Mouse (Mus musculus): ENCODE results near the gene Pde2a. TPM values are rescaled to one million over a fixed set of nuclear protein-coding genes. Genes with fewer than 3 reads are reported as not detected.

The Pde2a gene
- polyA plus RNA-seq, 1 experiment from 2014 or later, result 7.4 TPM

- peaks cover 6% of the 10 kb centered on the region; the same call in 1 of the 2 replicates for H3K4me1 ChIP-seq
- no peak overlapping the region for H3K9ac ChIP-seq
- no peak overlapping the region for H3K4me3 ChIP-seq
- no peaks in the 10 kb centered on the region for H3K27me3 ChIP-seq
- H3K36me3 ChIP-seq, result no peaks in the 10 kb centered on the region
- H3K9me3 ChIP-seq, result no peaks in the 10 kb centered on the region
- no peak for ATAC-seq (ENCODE audit: insufficient number of reproducible peaks, insufficient read depth, low FRiP score, low TSS enrichment, low read depth)
- WGBS, result 79% methylated on average over 5 of the region's 5 CpGs
- H3K27ac ChIP-seq, result no peak overlapping the region
- H3K4me2 ChIP-seq, result no peak overlapping the region
Observed at GRCm38 (mm10) chr7:101478099-101478498, 56.6 kb downstream of the Pde2a start.

- Histone ChIP-seq H3K9me3 (no peaks in the 10 kb centered on the region), H3K9ac (no peak overlapping the region), H3K27me3 (no peaks in the 10 kb centered on the region), H3K4me1 (peaks cover 5% of the 10 kb centered on the region; the same call in 1 of the 2 replicates), H3K27ac (no peak overlapping the region), H3K36me3 (no peaks in the 10 kb centered on the region), H3K4me2 (no peak overlapping the region), H3K4me3 (no peak overlapping the region)
- no peak for ATAC-seq (ENCODE audit: insufficient number of reproducible peaks, insufficient read depth, low FRiP score, low TSS enrichment, low read depth)
- WGBS, result 83% methylated on average over 4 of the region's 4 CpGs
Observed at GRCm38 (mm10) chr7:101479841-101480240, 58.4 kb downstream of the Pde2a start.

- no peaks in the 10 kb centered on the region for H3K36me3 ChIP-seq
- 48% methylated on average over 6 of the region's 6 CpGs for WGBS
- H3K27me3 ChIP-seq, result no peaks in the 10 kb centered on the region
- peaks cover 5% of the 10 kb centered on the region; the same call in 1 of the 2 replicates for H3K4me1 ChIP-seq
- no peak overlapping the region for H3K4me3 ChIP-seq
- H3K9ac ChIP-seq, result no peak overlapping the region
- no peak overlapping the region for H3K27ac ChIP-seq
- H3K4me2 ChIP-seq, result no peak overlapping the region
- H3K9me3 ChIP-seq, result no peaks in the 10 kb centered on the region
- no peak for ATAC-seq (ENCODE audit: insufficient number of reproducible peaks, insufficient read depth, low FRiP score, low TSS enrichment, low read depth)
Observed at GRCm38 (mm10) chr7:101480671-101481070, 59.2 kb downstream of the Pde2a start.

- ATAC-seq (ENCODE audit: insufficient number of reproducible peaks, insufficient read depth, low FRiP score, low TSS enrichment, low read depth), result no peak
- Histone ChIP-seq H3K9me3 (no peaks in the 10 kb centered on the region), H3K27me3 (no peaks in the 10 kb centered on the region), H3K27ac (no peak overlapping the region), H3K36me3 (no peaks in the 10 kb centered on the region), H3K4me1 (peaks cover 5% of the 10 kb centered on the region; the same call in 1 of the 2 replicates), H3K9ac (no peak overlapping the region), H3K4me2 (no peak overlapping the region), H3K4me3 (no peak overlapping the region)
- 47% methylated on average over 8 of the region's 8 CpGs for WGBS
Observed at GRCm38 (mm10) chr7:101481872-101482498, 60.5 kb downstream of the Pde2a start.

GRCm38 (mm10) chr7:101482499-101483081 is 61.1 kb downstream of the Pde2a start:
- no peak overlapping the region for H3K4me2 ChIP-seq
- H3K27me3 ChIP-seq, result no peaks in the 10 kb centered on the region

GRCm38 (mm10) chr7:101483498-101484115 is 62.1 kb downstream of the Pde2a start:
- H3K27me3 ChIP-seq, result no peaks in the 10 kb centered on the region
- WGBS, result 64% methylated on average over 9 of the region's 9 CpGs
- no peak overlapping the region for H3K4me2 ChIP-seq
- H3K27ac ChIP-seq, result no peak overlapping the region
- H3K4me3 ChIP-seq, result no peak overlapping the region
- no peaks in the 10 kb centered on the region for H3K9me3 ChIP-seq
- H3K9ac ChIP-seq, result no peak overlapping the region
- H3K4me1 ChIP-seq, result peaks cover 5% of the 10 kb centered on the region; the same call in 1 of the 2 replicates
- no peak for ATAC-seq (ENCODE audit: insufficient number of reproducible peaks, insufficient read depth, low FRiP score, low TSS enrichment, low read depth)
- H3K36me3 ChIP-seq, result no peaks in the 10 kb centered on the region

More at GRCm38 (mm10) chr7:101482499-101483081, 61.1 kb downstream of the Pde2a start:
- no peak for ATAC-seq (ENCODE audit: insufficient number of reproducible peaks, insufficient read depth, low FRiP score, low TSS enrichment, low read depth)
- Histone ChIP-seq H3K9ac (no peak overlapping the region), H3K4me3 (no peak overlapping the region), H3K9me3 (no peaks in the 10 kb centered on the region), H3K36me3 (no peaks in the 10 kb centered on the region), H3K27ac (no peak overlapping the region), H3K4me1 (peaks cover 5% of the 10 kb centered on the region; the same call in 1 of the 2 replicates)
- 75% methylated on average over 9 of the region's 9 CpGs for WGBS

GRCm38 (mm10) chr7:101487102-101487501 is 65.6 kb downstream of the Pde2a start:
- WGBS, result 74% methylated on average over 5 of the region's 5 CpGs
- Histone ChIP-seq H3K4me2 (no peak overlapping the region), H3K4me1 (peaks cover 5% of the 10 kb centered on the region; the same call in 1 of the 2 replicates), H3K4me3 (no peak overlapping the region), H3K9me3 (no peaks in the 10 kb centered on the region), H3K9ac (no peak overlapping the region), H3K27ac (no peak overlapping the region), H3K36me3 (no peaks in the 10 kb centered on the region), H3K27me3 (no peaks in the 10 kb centered on the region)
- ATAC-seq (ENCODE audit: insufficient number of reproducible peaks, insufficient read depth, low FRiP score, low TSS enrichment, low read depth), result no peak

GRCm38 (mm10) chr7:101490952-101491351 is 69.5 kb downstream of the Pde2a start:
- ATAC-seq (ENCODE audit: insufficient number of reproducible peaks, insufficient read depth, low FRiP score, low TSS enrichment, low read depth), result no peak

GRCm38 (mm10) chr7:101498385-101498784 is 76.9 kb downstream of the Pde2a start:
- Histone ChIP-seq H3K4me1 (peaks cover 3% of the 10 kb centered on the region; the same call in 1 of the 2 replicates), H3K9me3 (no peaks in the 10 kb centered on the region), H3K27ac (no peak overlapping the region), H3K4me3 (no peak overlapping the region), H3K4me2 (no peak overlapping the region), H3K9ac (no peak overlapping the region), H3K36me3 (no peaks in the 10 kb centered on the region), H3K27me3 (peaks cover 31% of the 10 kb centered on the region)
- ATAC-seq (ENCODE audit: insufficient number of reproducible peaks, insufficient read depth, low FRiP score, low TSS enrichment, low read depth), result no peak
- WGBS, result 57% methylated on average over 3 of the region's 3 CpGs

More at GRCm38 (mm10) chr7:101490952-101491351, 69.5 kb downstream of the Pde2a start:
- H3K4me2 ChIP-seq, result no peak overlapping the region
- no peaks in the 10 kb centered on the region for H3K27me3 ChIP-seq
- no peak overlapping the region for H3K4me3 ChIP-seq
- no peaks in the 10 kb centered on the region for H3K4me1 ChIP-seq
- H3K9me3 ChIP-seq, result no peaks in the 10 kb centered on the region
- no peak overlapping the region for H3K9ac ChIP-seq
- H3K27ac ChIP-seq, result no peak overlapping the region
- 62% methylated on average over 4 of the region's 4 CpGs for WGBS
- no peaks in the 10 kb centered on the region for H3K36me3 ChIP-seq

GRCm38 (mm10) chr7:101499251-101499650 is 77.8 kb downstream of the Pde2a start:
- Histone ChIP-seq H3K36me3 (no peaks in the 10 kb centered on the region), H3K4me3 (no peak overlapping the region), H3K4me2 (no peak overlapping the region), H3K9ac (no peak overlapping the region), H3K9me3 (no peaks in the 10 kb centered on the region), H3K4me1 (peaks cover 6% of the 10 kb centered on the region), H3K27ac (no peak overlapping the region), H3K27me3 (peaks cover 39% of the 10 kb centered on the region)
- no peak for ATAC-seq (ENCODE audit: insufficient number of reproducible peaks, insufficient read depth, low FRiP score, low TSS enrichment, low read depth)
- 53% methylated on average over 10 of the region's 10 CpGs for WGBS

GRCm38 (mm10) chr7:101499701-101500100 is 78.2 kb downstream of the Pde2a start:
- Histone ChIP-seq H3K27ac (no peak overlapping the region), H3K4me3 (no peak overlapping the region), H3K9me3 (no peaks in the 10 kb centered on the region), H3K9ac (no peak overlapping the region), H3K4me2 (no peak overlapping the region), H3K27me3 (peaks cover 44% of the 10 kb centered on the region), H3K4me1 (peaks cover 9% of the 10 kb centered on the region), H3K36me3 (no peaks in the 10 kb centered on the region)
- no peak for ATAC-seq (ENCODE audit: insufficient number of reproducible peaks, insufficient read depth, low FRiP score, low TSS enrichment, low read depth)
- WGBS, result 70% methylated on average over 9 of the region's 9 CpGs

- ATAC-seq (ENCODE audit: insufficient number of reproducible peaks, insufficient read depth, low FRiP score, low TSS enrichment, low read depth), result no peak
- Histone ChIP-seq H3K27ac (no peak overlapping the region), H3K9me3 (no peaks in the 10 kb centered on the region), H3K9ac (no peak overlapping the region), H3K36me3 (no peaks in the 10 kb centered on the region), H3K4me3 (no peak overlapping the region), H3K4me1 (peaks cover 12% of the 10 kb centered on the region), H3K27me3 (peaks cover 59% of the 10 kb centered on the region), H3K4me2 (no peak overlapping the region)
- 81% methylated on average over 5 of the region's 6 CpGs for WGBS
Observed at GRCm38 (mm10) chr7:101501236-101501635, 79.7 kb downstream of the Pde2a start.
